Mouse (Mus musculus) hindbrain, embryonic 10.5 days (tissue): ENCODE measurements around the gene Nr0b2. TPM values are rescaled to one million over a fixed set of nuclear protein-coding genes. Genes with fewer than 3 reads are reported as not detected.

Source experiments
- DNase-seq: peaks from one replicate; pipeline ENCODE4 v3.0.0-alpha.2; 2017; ENCODE audit warnings: low spot score
- H3K27ac ChIP-seq: fragments of 300-500 bp; sonication (generic); 2 replicates; pipeline ENCODE4 v1.5.1; 2016; ENCODE audit warnings: mild to moderate bottlenecking, moderate library complexity
- H3K27me3 ChIP-seq: fragments of 300-500 bp; sonication (generic); 2 replicates; pipeline ENCODE4 v1.6.1; 2016; ENCODE audit warnings: mild to moderate bottlenecking; ENCODE audit not compliant: poor library complexity, insufficient read depth, severe bottlenecking
- H3K36me3 ChIP-seq: fragments of 300-500 bp; sonication (generic); 2 replicates; pipeline ENCODE4 v1.6.1; 2016; ENCODE audit warnings: mild to moderate bottlenecking, moderate library complexity
- H3K4me1 ChIP-seq: fragments of 300-500 bp; sonication (generic); replicated peaks from 2 replicates; pipeline ENCODE4 v1.6.1; 2016; ENCODE audit warnings: mild to moderate bottlenecking
- H3K4me3 ChIP-seq: fragments of 300-500 bp; sonication (generic); 2 replicates; pipeline ENCODE4 v1.5.1; 2016; ENCODE audit warnings: mild to moderate bottlenecking, moderate library complexity
- H3K9me3 ChIP-seq: fragments of 300-500 bp; sonication (generic); 2 replicates; pipeline ENCODE4 v1.6.1; 2016; ENCODE audit warnings: mild to moderate bottlenecking, moderate library complexity
- WGBS: fragments of 180-500 bp; shearing (Covaris S2); methylation state at CpG from one replicate; pipeline ENCODE4 v1.1.7; 2016; 5-methylcytosine and 5-hydroxymethylcytosine counted together
- polyA plus RNA-seq: library from polyadenylated mRNA; unstranded; fragments of >200 nt; fragmentation: Nextera tagmentation; extraction: Ambion mirVana; gene quantifications from 2 replicates; pipeline ENCODE4 v1.2.1, GENCODE M21; 2016

Gene Nr0b2
- polyA plus RNA-seq, 1 experiment from 2014 or later, result 0.31 TPM

DNA sequence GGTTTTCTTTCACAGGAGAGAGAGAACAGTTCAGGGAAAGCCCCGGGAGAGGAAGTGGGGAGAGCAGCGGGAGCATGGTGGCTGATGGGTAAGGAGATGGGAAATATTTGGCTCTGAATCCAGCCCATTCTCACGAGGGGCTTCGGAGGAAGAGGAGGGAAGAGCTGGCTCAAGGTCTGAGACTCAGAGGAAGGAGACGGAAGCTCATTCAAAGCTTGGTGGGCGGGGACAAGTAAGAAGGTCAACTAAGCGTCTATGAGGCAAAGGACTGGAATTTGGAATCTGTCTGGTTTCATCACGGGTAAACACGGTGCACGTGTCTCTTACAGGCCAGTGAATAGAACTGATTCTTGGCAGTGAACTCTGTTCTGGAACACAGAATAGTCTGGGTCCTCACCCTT is 16.9 kb downstream of the Nr0b2 start:
- H3K4me3 ChIP-seq, result no peak overlapping the region
- no peak for DNase-seq
- H3K9me3 ChIP-seq, result no peaks in the 10 kb centered on the region
- no peaks in the 10 kb centered on the region for H3K36me3 ChIP-seq
- peaks cover 13% of the 10 kb centered on the region for H3K4me1 ChIP-seq
- no peak overlapping the region for H3K27ac ChIP-seq
- no peaks in the 10 kb centered on the region for H3K27me3 ChIP-seq
- WGBS, result 60% methylated on average over 10 of the region's 10 CpGs

DNA sequence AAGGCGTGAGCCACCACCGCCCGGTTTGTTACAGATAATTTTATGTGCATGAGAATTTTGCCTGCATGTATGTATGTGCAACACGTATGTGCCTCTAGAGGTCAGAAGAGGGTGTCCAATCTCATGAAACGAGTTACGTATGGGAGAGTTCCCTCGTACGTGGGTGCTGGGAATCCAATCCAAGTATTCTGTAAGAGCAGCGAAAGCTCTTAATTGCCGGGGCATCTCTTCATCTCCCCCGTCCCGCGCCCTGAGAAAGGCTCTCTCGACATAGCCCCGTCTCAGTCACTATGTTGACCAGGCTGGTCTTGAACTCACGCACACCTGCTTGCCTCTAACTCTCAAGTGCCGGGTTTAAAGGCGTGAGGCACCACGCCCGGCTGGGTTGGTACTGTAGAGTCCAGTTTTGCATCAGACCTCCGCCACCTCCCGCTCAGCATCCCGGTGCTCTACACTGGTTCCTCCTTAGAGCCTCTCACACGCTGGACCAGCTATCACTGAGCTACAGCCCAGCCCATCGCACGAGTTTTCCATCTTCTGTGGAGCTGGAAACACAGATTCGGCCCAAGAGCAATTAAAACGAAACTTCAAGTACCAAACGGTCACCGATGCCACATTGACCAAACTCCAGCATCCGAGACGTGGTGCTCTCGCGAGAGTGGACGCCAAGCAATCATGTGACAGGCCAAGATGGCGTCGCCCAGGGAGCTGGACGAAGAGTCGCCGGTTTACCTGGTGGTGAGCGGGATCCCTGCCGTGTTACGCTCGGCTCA is 21.1 kb downstream of the Nr0b2 start, which contains the start of gene Gpatch3:
Gene Gpatch3 (plus strand): TSS at position 676 of the 773 bp plus-strand sequence.
- Histone ChIP-seq H3K9me3 (no peaks in the 10 kb centered on the region), H3K4me1 (peaks cover 23% of the 10 kb centered on the region), H3K27ac (peak within 1 kb of the TSS; percentile 93), H3K36me3 (peaks cover 17% of the 10 kb centered on the region), H3K27me3 (no peaks in the 10 kb centered on the region), H3K4me3 (peak within 1 kb of the TSS; percentile 100)
- WGBS, result 6% methylated on average over 44 of the region's 44 CpGs
- DNase-seq, result peak; percentile 92

DNA sequence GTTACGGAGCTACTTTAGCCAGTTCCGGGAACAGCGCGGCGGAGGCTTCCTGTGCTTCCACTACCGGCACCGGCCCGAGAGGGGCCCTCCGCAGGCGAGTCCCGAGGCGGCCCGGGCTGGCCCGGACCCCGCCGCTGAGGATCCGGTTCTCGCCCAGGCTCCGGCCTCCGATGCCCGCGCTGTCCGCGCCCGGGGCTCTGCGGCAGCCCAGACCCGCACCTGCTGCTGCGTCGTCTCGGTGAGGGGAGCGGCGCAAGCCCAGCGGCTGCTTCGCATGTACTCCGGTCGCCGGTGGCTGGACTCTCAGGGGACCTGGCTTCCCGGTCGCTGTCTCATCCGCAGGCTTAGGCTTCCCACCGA is 21.6 kb downstream of the Nr0b2 start:
- Histone ChIP-seq H3K4me1 (peaks cover 23% of the 10 kb centered on the region), H3K27ac (peak overlapping the region; percentile 93), H3K27me3 (no peaks in the 10 kb centered on the region), H3K36me3 (peaks cover 23% of the 10 kb centered on the region), H3K9me3 (no peaks in the 10 kb centered on the region), H3K4me3 (peak overlapping the region; percentile 100)
- under 1% methylated on average over 41 of the region's 41 CpGs for whole genome bisulfite sequencing
- no peak for DNase-seq

DNA sequence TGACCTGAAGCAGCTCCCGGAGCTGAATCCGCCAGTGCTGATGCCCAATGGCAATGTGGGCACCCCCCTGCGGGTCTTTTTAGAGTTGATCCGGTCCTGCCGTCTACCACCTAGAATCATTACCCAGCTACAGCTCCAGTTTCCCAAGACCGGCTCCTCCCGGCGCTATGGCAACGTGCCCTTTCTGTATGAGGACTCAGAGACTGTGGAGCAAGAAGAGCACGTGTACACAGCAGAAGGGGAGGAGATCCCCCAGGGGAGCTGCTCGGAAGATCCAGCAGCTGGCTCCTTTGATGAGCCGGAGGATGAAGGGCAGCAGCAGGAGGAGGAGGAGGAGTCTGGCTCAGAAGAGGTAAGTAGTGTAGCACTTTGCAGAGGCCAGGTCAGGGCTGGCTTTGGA is 24.8 kb downstream of the Nr0b2 start:
- no peaks in the 10 kb centered on the region for H3K27me3 ChIP-seq
- peaks cover 54% of the 10 kb centered on the region for H3K36me3 ChIP-seq
- 74% methylated on average over 12 of the region's 12 CpGs for WGBS
- no peak overlapping the region for H3K27ac ChIP-seq
- no peak overlapping the region for H3K4me3 ChIP-seq
- no peak for DNase-seq
- no peaks in the 10 kb centered on the region for H3K9me3 ChIP-seq
- peaks cover 22% of the 10 kb centered on the region for H3K4me1 ChIP-seq

DNA sequence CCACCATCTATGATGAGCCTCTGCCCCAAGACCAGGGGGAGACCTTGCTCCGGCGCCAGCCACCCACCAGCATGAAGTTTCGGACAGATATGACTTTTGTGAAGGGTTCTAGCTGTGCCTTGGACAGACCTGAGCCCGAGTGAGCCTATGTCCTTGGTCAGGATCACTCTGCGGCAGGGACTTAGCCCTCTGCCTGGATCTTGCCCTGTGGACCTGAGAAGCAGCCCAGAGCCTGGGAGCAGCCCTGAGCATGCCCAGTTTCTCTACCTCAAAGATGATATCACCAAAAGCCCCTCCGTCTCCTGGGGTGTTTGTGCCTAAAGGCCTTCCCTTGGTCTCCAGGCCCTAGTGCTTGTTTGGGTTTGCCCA is 30.5 kb downstream of the Nr0b2 start:
- Histone ChIP-seq H3K9me3 (no peaks in the 10 kb centered on the region), H3K27me3 (no peaks in the 10 kb centered on the region), H3K36me3 (peaks cover 79% of the 10 kb centered on the region), H3K4me3 (peak overlapping the region; percentile 88), H3K4me1 (peaks cover 33% of the 10 kb centered on the region), H3K27ac (peak overlapping the region; percentile 86)
- WGBS, result 59% methylated on average over 6 of the region's 6 CpGs
- DNase-seq, result no peak

DNA sequence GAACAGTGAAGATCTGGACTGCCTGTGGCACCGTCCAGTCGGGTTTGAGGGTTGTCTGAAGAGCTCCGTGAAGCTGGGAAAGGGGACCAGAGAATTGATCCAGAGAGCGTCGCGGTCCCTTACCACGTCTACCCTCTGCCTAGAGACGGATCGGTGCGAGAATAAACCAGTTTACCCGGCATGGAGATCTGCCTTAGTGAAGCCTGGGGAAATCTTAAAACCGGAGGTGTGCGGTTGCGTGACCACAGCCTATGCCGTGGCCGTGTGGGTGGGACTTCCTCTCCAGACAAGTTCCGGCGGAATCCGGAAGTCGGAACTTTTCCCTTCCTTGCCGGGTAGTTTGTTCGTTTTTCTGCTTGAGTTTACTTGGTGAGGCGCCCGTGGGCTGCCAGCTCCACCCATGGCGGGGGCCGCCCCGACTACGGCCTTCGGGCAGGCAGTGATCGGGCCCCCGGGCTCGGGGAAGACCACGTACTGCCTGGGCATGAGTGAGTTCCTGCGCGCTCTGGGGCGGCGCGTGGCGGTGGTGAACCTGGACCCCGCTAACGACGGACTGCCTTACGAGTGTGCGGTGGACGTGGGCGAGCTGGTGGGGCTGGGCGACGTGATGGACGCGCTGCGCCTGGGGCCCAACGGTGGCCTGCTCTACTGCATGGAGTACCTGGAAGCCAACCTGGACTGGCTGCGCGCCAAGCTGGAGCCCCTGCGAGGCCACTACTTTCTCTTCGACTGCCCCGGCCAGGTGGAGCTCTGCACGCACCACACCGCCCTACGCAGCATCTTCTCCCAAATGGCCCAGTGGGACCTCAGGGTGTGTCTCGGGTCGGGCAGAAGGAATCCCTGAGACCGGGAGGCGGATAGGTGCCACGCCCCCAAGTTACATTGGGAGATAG is 31.1 kb downstream of the Nr0b2 start, which contains the start of gene Gpn2:
Gene Gpn2 (plus strand): TSS at position 304 of the 893 bp plus-strand sequence.
- no peaks in the 10 kb centered on the region for H3K9me3 ChIP-seq
- peak within 1 kb of the TSS; percentile 86 for H3K27ac ChIP-seq
- peaks cover 33% of the 10 kb centered on the region for H3K4me1 ChIP-seq
- DNase-seq, result peak; percentile 81
- H3K36me3 ChIP-seq, result peaks cover 79% of the 10 kb centered on the region
- no peaks in the 10 kb centered on the region for H3K27me3 ChIP-seq
- WGBS, result 2% methylated on average over 65 of the region's 65 CpGs
- H3K4me3 ChIP-seq, result peak within 1 kb of the TSS; percentile 88

DNA sequence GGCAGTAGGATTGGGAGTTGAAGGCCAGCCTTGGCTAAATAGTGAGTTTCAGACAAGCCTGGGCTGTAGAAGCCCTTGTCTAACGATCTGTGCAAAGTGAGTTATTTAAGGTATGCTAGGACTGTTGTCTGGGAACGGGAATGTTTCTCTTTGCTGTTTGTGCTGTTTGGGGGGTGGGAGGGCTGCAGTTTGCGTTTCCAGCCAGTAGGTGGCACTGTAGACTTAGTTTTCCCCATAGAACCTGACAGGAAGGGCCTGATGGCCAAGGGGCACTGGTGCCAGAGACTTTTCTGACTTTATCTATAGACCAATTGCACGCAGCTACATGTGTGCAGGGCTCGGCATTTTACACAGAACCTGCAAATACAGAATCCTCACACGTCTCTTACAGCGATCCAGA is 39.4 kb downstream of the Nr0b2 start:
- WGBS, result 34% methylated on average over 7 of the region's 7 CpGs

DNA sequence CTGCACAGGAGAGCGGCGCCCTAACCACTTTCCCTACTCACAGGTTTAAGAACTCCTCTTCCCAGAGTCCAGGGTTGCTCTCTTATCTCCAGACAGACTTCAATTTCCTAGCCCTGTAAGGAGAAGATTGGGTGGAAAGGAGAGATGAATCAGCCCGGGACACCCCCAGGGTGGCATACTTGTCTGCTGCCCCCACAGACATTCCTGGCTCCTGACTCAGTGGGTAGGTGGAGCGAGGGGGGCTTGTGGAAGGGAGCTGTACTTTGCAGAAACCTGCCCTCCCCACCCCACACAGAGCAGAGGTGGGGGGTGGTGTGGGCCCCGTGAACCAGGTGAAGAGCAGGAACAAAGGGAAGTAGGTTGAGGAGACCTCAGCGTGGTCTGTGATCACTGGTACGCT is 42.4 kb downstream of the Nr0b2 start:
- Histone ChIP-seq H3K36me3 (peaks cover 29% of the 10 kb centered on the region), H3K4me3 (no peak overlapping the region), H3K27me3 (peaks cover 37% of the 10 kb centered on the region), H3K9me3 (no peaks in the 10 kb centered on the region), H3K27ac (no peak overlapping the region; the same call in 1 of the 2 replicates), H3K4me1 (peaks cover 24% of the 10 kb centered on the region)
- WGBS, result 72% methylated on average over 7 of the region's 7 CpGs
- no peak for DNase-seq

More for the DNA sequence above, 39.4 kb downstream of the Nr0b2 start:
- DNase-seq, result peak; percentile 83
- no peak overlapping the region for H3K4me3 ChIP-seq
- H3K4me1 ChIP-seq, result peaks cover 11% of the 10 kb centered on the region
- H3K27me3 ChIP-seq, result peaks cover 8% of the 10 kb centered on the region; the same call in 1 of the 2 replicates
- H3K27ac ChIP-seq, result no peak overlapping the region
- no peaks in the 10 kb centered on the region for H3K9me3 ChIP-seq
- peaks cover 59% of the 10 kb centered on the region for H3K36me3 ChIP-seq

DNA sequence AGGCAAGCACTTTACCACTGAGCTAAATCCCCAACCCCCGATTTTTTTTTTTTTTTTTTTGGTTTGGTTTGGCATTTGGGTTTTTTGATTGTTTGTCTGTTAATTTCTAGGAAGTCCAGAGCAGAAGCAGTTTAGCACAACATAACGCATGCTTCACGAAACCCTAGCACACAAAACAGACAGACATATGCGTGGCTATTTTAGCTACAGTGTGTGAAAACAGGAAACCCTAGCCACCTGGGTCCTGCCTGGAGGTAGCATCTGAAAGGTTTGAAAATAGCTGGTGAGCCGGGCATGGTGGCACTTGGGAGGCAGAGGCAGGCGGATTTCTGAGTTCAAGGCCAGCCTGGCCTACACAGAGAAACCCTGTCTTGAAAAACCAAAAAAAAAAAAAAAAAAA is 42.9 kb downstream of the Nr0b2 start:
- WGBS, result 83% methylated on average over 6 of the region's 6 CpGs
- Histone ChIP-seq H3K4me1 (peaks cover 24% of the 10 kb centered on the region), H3K4me3 (no peak overlapping the region), H3K9me3 (no peaks in the 10 kb centered on the region), H3K36me3 (peaks cover 24% of the 10 kb centered on the region), H3K27me3 (peaks cover 42% of the 10 kb centered on the region), H3K27ac (no peak overlapping the region)
- no peak for DNase-seq

DNA sequence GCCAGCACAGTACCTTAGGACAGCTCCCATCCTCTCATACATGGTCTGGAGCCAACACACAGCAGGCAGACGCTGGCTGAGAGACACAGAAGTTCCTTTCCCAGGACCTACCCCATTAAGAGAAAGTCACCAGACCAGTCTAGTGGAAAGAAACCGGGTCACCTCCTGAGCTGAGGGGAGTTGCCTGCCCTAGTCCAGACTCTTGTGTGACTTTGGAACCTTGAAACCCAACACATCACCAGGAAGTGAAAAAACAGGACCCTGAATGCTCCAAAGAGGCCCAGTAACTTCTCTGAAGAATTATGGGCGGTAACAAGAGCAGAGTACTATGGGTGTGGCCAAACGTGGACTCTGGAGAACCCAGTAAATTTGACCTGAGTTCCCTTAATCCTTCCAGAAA is 45.4 kb downstream of the Nr0b2 start:
- Histone ChIP-seq H3K4me1 (peaks cover 30% of the 10 kb centered on the region), H3K36me3 (peaks cover 4% of the 10 kb centered on the region), H3K9me3 (no peaks in the 10 kb centered on the region), H3K4me3 (no peak overlapping the region; the same call in 1 of the 2 replicates), H3K27ac (no peak overlapping the region), H3K27me3 (peaks cover 67% of the 10 kb centered on the region)
- no peak for DNase-seq
- 45% methylated on average over 4 of the region's 4 CpGs for WGBS

DNA sequence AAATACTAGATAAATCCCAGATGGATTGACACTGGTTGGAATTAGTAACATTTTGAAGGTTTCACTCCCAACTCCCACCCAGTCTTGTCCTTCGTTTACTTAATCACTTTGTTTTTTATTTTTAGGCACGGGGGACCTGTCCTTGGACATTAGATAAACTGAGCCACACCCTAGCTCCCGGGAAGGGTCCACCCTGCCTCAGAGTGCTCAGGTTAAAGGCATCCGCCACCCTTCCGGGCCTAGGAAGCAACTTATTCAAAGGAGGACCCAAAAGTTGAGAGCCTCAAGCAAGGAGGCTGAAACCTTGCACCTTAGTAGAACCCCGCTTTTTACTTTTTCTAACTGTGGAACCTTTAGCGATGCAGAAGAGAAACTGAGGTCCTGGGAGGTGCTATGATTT is 45.9 kb downstream of the Nr0b2 start:
- 29% methylated on average over 7 of the region's 7 CpGs for WGBS

DNA sequence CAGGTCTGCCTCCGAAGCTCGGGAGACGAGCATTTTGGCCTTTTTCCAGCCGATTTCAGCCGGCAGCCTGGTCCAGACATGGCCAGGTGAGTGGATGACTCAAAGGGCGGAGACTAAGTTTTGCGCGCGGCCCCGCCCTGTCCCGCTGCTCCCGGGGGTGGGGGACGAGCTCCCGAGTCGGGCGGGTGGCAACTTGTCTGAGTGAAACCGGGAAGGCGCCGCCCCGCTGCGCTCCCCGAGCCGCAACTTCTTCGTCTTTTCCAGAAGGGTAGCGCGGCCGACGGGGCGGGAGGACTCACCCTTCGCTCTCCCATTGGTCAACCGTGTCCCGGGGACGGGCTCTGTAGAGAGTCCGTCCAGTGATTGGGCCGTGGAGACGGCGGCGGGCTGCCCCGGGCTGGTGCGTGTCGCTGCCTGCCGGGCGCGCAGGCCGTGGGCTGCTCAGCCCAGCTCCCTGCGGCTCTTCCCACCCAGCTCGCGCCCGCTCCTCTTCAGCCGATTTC is 46.4 kb downstream of the Nr0b2 start:
- peak; percentile 86 for DNase-seq
- WGBS, result under 1% methylated on average over 50 of the region's 50 CpGs
- peaks cover 71% of the 10 kb centered on the region for H3K27me3 ChIP-seq
- H3K4me3 ChIP-seq, result peak overlapping the region; percentile 62
- peak overlapping the region; percentile 59 for H3K27ac ChIP-seq
- peaks cover 12% of the 10 kb centered on the region for H3K36me3 ChIP-seq
- H3K9me3 ChIP-seq, result no peaks in the 10 kb centered on the region
- peaks cover 30% of the 10 kb centered on the region for H3K4me1 ChIP-seq

More for the DNA sequence above, 45.9 kb downstream of the Nr0b2 start:
- H3K4me3 ChIP-seq, result peak overlapping the region; percentile 62
- DNase-seq, result no peak
- no peaks in the 10 kb centered on the region for H3K9me3 ChIP-seq
- H3K4me1 ChIP-seq, result peaks cover 30% of the 10 kb centered on the region
- peaks cover 69% of the 10 kb centered on the region for H3K27me3 ChIP-seq
- peaks cover 9% of the 10 kb centered on the region for H3K36me3 ChIP-seq
- no peak overlapping the region for H3K27ac ChIP-seq
